Mouse (Mus musculus): ENCODE measurements at regions not wholly inside any gene's neighbourhood (a gene's known extent, or its start where the extent isn't known, plus 50 kb on each side); places are given as distances from the start of the nearest gene placed in this dataset.

DNA sequence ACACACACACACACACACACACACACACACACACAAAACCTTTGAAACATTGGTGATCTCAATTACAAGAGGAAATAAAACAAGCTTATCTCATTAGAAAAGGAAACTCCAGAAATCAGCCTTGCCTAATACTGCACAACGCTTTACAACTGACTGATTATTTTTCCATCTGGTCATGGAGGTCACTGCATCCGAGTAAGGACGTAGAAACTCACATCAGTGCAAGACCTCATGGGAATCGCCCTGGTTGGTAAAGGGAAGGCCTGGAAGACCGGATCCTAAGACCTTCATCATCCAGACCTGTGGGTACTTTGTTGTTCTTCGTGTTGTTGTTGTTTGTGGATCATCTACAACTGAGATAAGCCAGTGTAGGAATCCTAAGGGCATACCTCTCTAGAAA lies 77.8 kb upstream of the Sestd1 start:
- TF ChIP-seq CTCF (IDR thresholded peaks at IDR 0.05; ENCODE audit: extremely low read depth, insufficient read depth, low read length): no peak
- no peak for TF ChIP-seq POLR2A (IDR thresholded peaks at IDR 0.05; ENCODE audit: extremely low read depth, insufficient read depth, low read length)
- no peak overlapping the region for H3K4me3 ChIP-seq (ENCODE audit: insufficient read depth, low read length)
- no peaks in the 10 kb centered on the region for H3K4me1 ChIP-seq (ENCODE audit: control insufficient read depth, insufficient read depth, low read length)
- H3K27ac ChIP-seq (ENCODE audit: insufficient read depth, low read length): no peak overlapping the region

DNA sequence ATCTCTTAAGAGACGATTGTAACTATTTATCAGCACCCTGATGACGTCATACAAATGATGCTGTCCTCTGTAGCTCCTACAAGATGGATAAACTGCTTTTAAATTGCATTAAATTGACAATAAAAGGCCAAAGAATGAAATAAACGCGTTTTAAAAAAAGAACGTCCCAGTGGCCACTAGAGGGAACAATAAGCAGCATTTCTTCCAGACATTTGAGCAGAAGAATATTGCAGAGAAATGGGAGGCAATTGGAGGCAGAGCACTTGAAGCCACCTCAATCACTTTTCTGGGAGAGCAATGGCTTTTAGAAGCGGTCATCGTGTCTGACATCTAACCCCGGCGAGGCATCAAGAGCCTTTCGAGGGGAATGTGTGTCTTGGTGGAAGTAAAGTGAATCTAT lies 76.4 kb upstream of the Sestd1 start:
- no peak overlapping the region for H3K27ac ChIP-seq (ENCODE audit: insufficient read depth, low read length)
- H3K4me3 ChIP-seq (ENCODE audit: insufficient read depth, low read length): no peak overlapping the region
- no peak for TF ChIP-seq POLR2A (IDR thresholded peaks at IDR 0.05; ENCODE audit: extremely low read depth, insufficient read depth, low read length)
- peak; percentile 13; the same call in 1 of the 2 replicates for TF ChIP-seq CTCF (IDR thresholded peaks at IDR 0.05; ENCODE audit: extremely low read depth, insufficient read depth, low read length)
- no peaks in the 10 kb centered on the region for H3K4me1 ChIP-seq (ENCODE audit: control insufficient read depth, insufficient read depth, low read length)

DNA sequence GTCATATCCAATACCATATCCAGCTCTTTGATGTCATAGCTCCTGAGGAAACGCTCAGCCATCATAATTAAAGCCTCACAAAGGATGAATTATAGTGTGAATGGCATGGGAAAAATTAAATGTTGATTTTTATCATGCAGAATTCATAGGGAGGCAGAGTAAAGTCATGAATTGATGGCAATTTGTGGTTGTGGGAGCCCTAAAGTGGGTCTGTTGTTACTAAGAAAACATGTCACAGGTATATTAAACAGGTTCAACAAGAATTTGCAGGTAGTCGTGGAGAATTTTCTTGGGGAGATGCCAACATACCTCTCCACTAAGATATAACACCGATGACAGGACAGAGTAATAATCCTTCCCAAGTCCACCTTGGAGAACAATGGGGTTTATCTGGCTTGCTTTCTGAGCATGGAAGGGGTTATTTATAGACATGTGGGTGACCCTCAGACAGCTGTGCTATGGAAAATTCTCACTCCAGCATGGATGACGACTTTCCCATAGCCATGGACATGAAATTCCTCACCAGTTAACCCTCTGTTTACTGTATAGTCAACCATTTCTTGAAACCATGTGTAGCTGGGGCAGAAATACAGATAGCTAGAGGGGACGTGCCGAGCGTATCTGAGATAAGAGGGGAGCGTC lies 71.7 kb upstream of the Sestd1 start:
- H3K27ac ChIP-seq (ENCODE audit: insufficient read depth, low read length): no peak overlapping the region
- no peaks in the 10 kb centered on the region for H3K4me1 ChIP-seq (ENCODE audit: control insufficient read depth, insufficient read depth, low read length)
- TF ChIP-seq CTCF (IDR thresholded peaks at IDR 0.05; ENCODE audit: extremely low read depth, insufficient read depth, low read length) (no peak), POLR2A (IDR thresholded peaks at IDR 0.05; ENCODE audit: extremely low read depth, insufficient read depth, low read length) (no peak)
- H3K4me3 ChIP-seq (ENCODE audit: insufficient read depth, low read length): no peak overlapping the region

GRCm38 (mm10) chr2:77347027-77347426 lies 66.6 kb upstream of the Sestd1 start:
- H3K27ac ChIP-seq (ENCODE audit: insufficient read depth, low read length): no peak overlapping the region
- H3K4me3 ChIP-seq (ENCODE audit: insufficient read depth, low read length): no peak overlapping the region
- H3K4me1 ChIP-seq (ENCODE audit: control insufficient read depth, insufficient read depth, low read length): no peaks in the 10 kb centered on the region
- no peak for TF ChIP-seq CTCF (IDR thresholded peaks at IDR 0.05; ENCODE audit: extremely low read depth, insufficient read depth, low read length)
- TF ChIP-seq POLR2A (IDR thresholded peaks at IDR 0.05; ENCODE audit: extremely low read depth, insufficient read depth, low read length): no peak

- no peak overlapping the region for H3K4me3 ChIP-seq (ENCODE audit: insufficient read depth, low read length)
- TF ChIP-seq CTCF (IDR thresholded peaks at IDR 0.05; ENCODE audit: extremely low read depth, insufficient read depth, low read length) (0 out of 2 replicates have a peak, but pooled peaks have one; percentile 16), POLR2A (IDR thresholded peaks at IDR 0.05; ENCODE audit: extremely low read depth, insufficient read depth, low read length) (no peak)
- no peak overlapping the region for H3K27ac ChIP-seq (ENCODE audit: insufficient read depth, low read length)
- H3K4me1 ChIP-seq (ENCODE audit: control insufficient read depth, insufficient read depth, low read length): no peaks in the 10 kb centered on the region
These were observed 63.5 kb upstream of the Sestd1 start for GRCm38 (mm10) chr2:77343736-77344440.

- H3K4me3 ChIP-seq (ENCODE audit: insufficient read depth, low read length): no peak overlapping the region
- TF ChIP-seq POLR2A (IDR thresholded peaks at IDR 0.05; ENCODE audit: extremely low read depth, insufficient read depth, low read length) (no peak), CTCF (IDR thresholded peaks at IDR 0.05; ENCODE audit: extremely low read depth, insufficient read depth, low read length) (no peak)
- H3K27ac ChIP-seq (ENCODE audit: insufficient read depth, low read length): no peak overlapping the region
- no peaks in the 10 kb centered on the region for H3K4me1 ChIP-seq (ENCODE audit: control insufficient read depth, insufficient read depth, low read length)
These were observed 62.0 kb upstream of the Sestd1 start for GRCm38 (mm10) chr2:77342416-77342815.

DNA sequence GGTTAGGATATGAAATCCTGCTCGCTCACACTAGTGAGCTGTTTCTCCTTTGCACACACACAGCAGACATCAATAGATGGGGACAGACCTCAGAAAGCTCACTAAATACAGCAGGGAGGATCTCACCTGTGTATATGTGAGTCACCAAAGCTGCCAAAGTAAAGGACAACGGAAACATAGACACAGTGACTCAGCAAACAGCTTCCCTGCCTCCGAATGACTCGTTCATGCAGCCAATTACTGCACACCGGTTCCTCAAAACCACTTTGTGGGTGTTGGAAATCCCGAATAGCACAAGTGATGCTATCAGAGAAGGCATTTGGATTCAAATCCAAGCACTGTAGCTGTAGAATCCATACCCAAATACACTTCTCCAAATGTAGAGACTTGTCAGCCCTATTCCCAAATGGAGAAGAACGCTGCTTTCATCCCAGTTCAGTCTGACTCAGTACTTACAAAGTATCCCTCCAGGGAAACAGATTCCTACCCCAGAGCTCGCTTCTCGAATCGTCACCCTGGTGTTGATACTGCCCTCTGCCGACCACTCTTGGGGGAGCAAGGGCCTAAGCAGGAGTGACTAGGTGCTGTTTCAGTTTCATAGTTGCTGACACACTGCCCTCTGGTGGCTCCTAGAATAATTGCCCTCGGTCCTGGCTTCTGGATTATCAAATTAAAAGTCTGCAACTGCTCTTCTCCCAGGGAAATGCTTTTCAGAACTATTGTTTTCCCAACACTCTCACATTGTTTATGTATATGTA lies 61.4 kb upstream of the Sestd1 start:
- H3K27ac ChIP-seq (ENCODE audit: insufficient read depth, low read length): no peak overlapping the region
- H3K4me1 ChIP-seq (ENCODE audit: control insufficient read depth, insufficient read depth, low read length): no peaks in the 10 kb centered on the region

DNA sequence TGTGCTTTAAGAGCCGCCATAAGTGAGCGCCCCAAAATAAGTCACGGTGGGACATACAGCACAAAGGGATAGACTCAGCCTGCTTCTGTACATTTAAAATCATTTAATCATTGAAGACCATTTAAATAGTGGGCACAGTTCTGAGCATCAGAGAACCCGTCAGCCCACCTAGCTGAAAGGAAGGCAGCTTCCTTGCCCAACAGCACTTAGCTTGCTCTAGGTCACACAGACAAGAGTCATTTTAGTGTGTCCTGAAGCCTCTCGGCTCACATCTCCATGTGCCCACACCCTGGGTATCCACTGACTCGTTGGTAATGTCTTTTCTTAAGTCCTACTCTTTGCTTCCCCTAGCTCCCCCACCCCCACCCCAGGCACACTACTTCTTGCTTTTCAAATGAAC lies 59.7 kb upstream of the Sestd1 start:
- Histone ChIP-seq H3K4me3 (ENCODE audit: insufficient read depth, low read length) (no peak overlapping the region), H3K4me1 (ENCODE audit: control insufficient read depth, insufficient read depth, low read length) (no peaks in the 10 kb centered on the region), H3K27ac (ENCODE audit: insufficient read depth, low read length) (no peak overlapping the region)
- no peak for TF ChIP-seq CTCF (IDR thresholded peaks at IDR 0.05; ENCODE audit: extremely low read depth, insufficient read depth, low read length)
- TF ChIP-seq POLR2A (IDR thresholded peaks at IDR 0.05; ENCODE audit: extremely low read depth, insufficient read depth, low read length): no peak

More for the DNA sequence above, 61.4 kb upstream of the Sestd1 start:
- peak; percentile 99 for TF ChIP-seq CTCF (IDR thresholded peaks at IDR 0.05; ENCODE audit: extremely low read depth, insufficient read depth, low read length)
- no peak for TF ChIP-seq POLR2A (IDR thresholded peaks at IDR 0.05; ENCODE audit: extremely low read depth, insufficient read depth, low read length)
- H3K4me3 ChIP-seq (ENCODE audit: insufficient read depth, low read length): no peak overlapping the region

GRCm38 (mm10) chr2:77337786-77338406 lies 57.5 kb upstream of the Sestd1 start:
- H3K4me3 ChIP-seq (ENCODE audit: insufficient read depth, low read length): no peak overlapping the region
- no peak overlapping the region for H3K27ac ChIP-seq (ENCODE audit: insufficient read depth, low read length)
- H3K4me1 ChIP-seq (ENCODE audit: control insufficient read depth, insufficient read depth, low read length): no peaks in the 10 kb centered on the region
- TF ChIP-seq POLR2A (IDR thresholded peaks at IDR 0.05; ENCODE audit: extremely low read depth, insufficient read depth, low read length): no peak
- TF ChIP-seq CTCF (IDR thresholded peaks at IDR 0.05; ENCODE audit: extremely low read depth, insufficient read depth, low read length): no peak
